Mouse (Mus musculus) bone marrow macrophage, adult 2 months (primary cell): Measurements from ENCODE around the gene Coa3.

ENCODE experiments used
- CTCF ChIP-seq: IDR thresholded peaks from 2 replicates; pipeline ENCODE4 v1.5.1; 2012; ENCODE audit warnings: low read depth, mild to moderate bottlenecking, low read length, moderate library complexity
- POLR2A ChIP-seq: IDR thresholded peaks from 2 replicates; pipeline ENCODE4 v1.6.1; 2012; ENCODE audit warnings: mild to moderate bottlenecking, low read depth, low read length, borderline replicate concordance

DNA sequence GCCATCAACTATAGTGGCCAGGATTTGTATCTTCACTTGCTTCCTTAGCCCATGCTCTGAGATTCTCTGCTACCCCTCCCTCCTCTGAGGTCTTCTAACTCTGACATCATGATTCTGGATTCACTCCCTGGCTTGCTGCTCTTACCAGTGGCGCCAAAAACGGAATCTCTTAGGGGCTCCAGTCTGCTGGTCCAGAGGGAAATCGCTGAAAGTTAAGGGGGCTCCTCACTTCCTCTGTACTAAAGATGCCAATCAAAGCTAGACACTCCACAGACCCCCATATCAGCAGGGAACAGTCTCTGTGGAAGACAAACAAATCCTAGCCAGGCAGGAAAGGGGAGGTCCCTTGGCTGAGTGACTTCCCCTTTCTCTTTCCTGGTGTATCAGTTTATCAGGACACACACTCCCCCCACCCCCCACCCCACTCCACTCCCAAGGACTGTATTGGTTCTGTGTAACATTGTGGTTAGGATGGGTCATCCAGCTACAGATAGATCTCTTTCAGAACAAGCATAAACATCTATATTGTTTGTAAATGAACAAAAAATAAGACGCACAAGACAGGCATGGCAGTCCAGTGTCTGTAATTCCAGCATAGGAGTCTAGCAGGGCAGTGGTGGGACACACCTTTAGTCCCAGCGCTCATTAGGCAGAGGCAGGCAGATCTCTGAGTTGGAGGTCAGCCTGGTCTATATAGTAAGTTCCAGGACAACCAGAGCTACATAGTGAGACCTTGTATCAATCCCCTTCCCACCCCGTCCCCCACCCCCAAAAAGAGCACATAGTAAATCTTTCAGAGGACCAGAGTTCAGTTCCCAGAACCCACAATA is 46.7 kb downstream of the Coa3 start:
- TF ChIP-seq CTCF (no peak), POLR2A (no peak)
